Mouse (Mus musculus) megakaryocyte-erythroid progenitor cell, adult 5 weeks (primary cell): ENCODE data around the gene Vmn1r232. TPM values are rescaled to one million over a fixed set of nuclear protein-coding genes. Genes with fewer than 3 reads are reported as not detected.

Source experiments
- polyA plus RNA-seq: library from polyadenylated mRNA; stranded (reverse); fragments of >175 nt; gene quantifications from 2 replicates; pipeline ENCODE4 v1.2.3, GENCODE M21; 2012

The Vmn1r232 gene
- polyA plus RNA-seq = not detected in 2 replicates

DNA sequence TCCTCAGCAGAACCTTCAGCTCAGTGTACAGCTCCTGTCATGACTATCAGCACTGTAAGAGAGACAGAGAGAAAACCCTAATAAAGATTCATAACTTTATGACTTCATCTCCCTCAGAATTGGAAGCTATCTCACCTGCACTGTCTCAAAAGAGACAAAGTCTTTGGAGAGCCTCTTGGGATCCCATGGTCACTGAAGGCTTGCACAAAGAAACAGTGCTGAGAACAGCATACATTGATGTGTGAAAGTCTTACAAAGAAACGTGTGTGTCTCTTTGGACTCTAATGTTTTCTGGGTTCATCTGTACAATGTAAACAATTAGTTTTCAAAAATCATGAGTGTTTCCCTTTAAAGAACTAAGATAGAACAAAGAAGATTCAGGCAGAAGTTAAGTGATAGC is at the start of gene Vmn1r232:
Gene Vmn1r232, minus strand, starts transcription at position 101 of the 400 bp plus-strand sequence.

DNA sequence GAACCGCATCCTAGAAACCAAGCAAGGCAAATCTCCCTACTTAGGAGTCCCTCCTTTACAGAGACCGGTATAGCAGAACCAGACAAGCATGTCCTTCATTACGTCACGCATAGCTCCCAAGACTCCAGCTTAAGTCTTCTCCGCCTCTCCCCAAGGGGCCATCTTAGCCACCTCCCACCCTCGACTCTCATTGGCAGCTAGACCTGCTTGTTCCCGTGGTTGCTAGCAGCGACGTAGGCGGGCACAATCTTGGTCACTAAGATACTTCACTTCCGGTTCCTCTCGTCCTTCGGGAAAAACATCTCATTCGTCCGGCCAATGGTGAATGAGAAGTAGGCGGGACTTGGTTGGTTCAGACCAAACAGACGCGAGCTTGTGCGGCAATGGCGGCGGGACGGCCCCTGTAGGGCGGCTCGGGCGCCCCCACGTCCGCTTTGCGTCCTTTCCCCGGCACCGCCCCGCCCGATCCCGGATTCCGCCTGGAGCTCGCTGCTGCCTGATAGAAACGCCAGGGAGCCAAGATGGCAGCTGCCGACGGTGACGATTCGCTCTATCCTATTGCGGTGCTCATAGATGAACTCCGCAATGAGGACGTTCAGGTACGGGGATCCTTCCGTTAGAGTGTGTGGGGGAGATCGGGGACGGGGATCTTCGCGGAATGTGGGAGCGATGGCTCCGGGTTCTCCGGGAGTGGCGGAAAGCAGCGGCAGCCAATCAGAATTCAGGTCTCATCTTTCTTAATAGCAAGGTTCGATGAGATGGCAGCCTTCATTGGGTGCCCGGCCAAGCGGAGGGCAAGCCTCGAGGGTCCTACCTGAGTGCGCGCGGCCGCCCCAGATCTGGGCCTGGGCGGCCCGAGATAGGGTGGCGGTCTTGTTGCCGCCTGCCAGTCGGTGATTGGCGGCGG is 25.7 kb upstream of the Vmn1r232 start, which contains the start of gene Ppp2r1a:
Gene Ppp2r1a, plus strand, starts transcription at position 327 of the 907 bp plus-strand sequence.

DNA sequence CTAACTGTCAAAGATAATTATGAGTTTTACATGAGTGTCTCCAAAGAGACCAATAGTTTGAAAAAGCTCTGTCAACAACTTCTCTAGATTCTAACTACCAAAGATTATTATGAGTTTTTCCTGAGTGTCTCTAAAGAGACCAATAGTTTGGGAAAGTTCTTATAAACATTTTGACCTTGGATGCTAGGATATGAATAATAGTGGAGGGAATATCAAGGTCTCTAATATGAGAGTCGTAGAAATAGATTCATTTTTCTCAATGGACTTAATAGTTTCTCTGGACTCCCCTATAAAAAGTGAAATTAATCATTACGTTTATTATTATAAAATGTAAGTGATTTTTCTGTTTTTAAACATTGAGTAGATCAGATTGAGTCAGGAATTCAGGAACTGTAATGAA is 14.5 kb downstream of the Vmn1r232 start, which contains the start of gene Vmn1r231:
Gene Vmn1r231, minus strand, starts transcription at position 101 of the 400 bp plus-strand sequence.

Other genes starting within 250 kb of the Vmn1r232 start
- gene Vmn1r226, start 236.9 kb downstream of the Vmn1r232 start, polyA plus RNA-seq = 0.01 and 0.02 TPM in 2 replicates
- not detected in 2 replicates for gene Vmn1r227, start 189.9 kb downstream of the Vmn1r232 start, polyA plus RNA-seq
- not detected in 2 replicates for gene Vmn1r228, start 133.6 kb downstream of the Vmn1r232 start, polyA plus RNA-seq
- gene Vmn1r229, start 108.2 kb downstream of the Vmn1r232 start, polyA plus RNA-seq = not detected in 2 replicates
- gene Vmn1r230, start 79.3 kb downstream of the Vmn1r232 start, polyA plus RNA-seq = 0.01 TPM in 1 of 2 replicates, not detected in the other
- gene Vmn1r231, start 14.6 kb downstream of the Vmn1r232 start, polyA plus RNA-seq = not detected in 2 replicates
- 201 and 215 TPM in 2 replicates for gene Ppp2r1a, start 25.6 kb upstream of the Vmn1r232 start, polyA plus RNA-seq
- gene Vmn1r233, start 76.8 kb upstream of the Vmn1r232 start, polyA plus RNA-seq = not detected in 2 replicates
- gene Zfp160, start 89.2 kb upstream of the Vmn1r232 start, polyA plus RNA-seq = 0.43 and 0.58 TPM in 2 replicates